Mouse (Mus musculus) brain, embryonic 14.5 days (tissue): Measurements from ENCODE around the gene Nipsnap3b.

ENCODE experiments used
- CTCF ChIP-seq: fragments of 200-500 bp; IDR thresholded peaks from 2 replicates; pipeline ENCODE4 v1.5.1; 2012; ENCODE audit warnings: inconsistent platforms, mild to moderate bottlenecking, moderate library complexity, borderline replicate concordance; ENCODE audit not compliant: insufficient read depth, insufficient read length; ENCODE audit errors: extremely low read depth
- POLR2A ChIP-seq: fragments of 200-500 bp; IDR thresholded peaks from 2 replicates; pipeline ENCODE4 v1.6.1; 2012; ENCODE audit warnings: mild to moderate bottlenecking, inconsistent platforms, borderline replicate concordance; ENCODE audit not compliant: poor library complexity, insufficient read depth, insufficient read length, severe bottlenecking; ENCODE audit errors: extremely low read depth

GRCm38 (mm10) chr4:53015024-53015423 is 3.3 kb downstream of the Nipsnap3b start:
- TF ChIP-seq POLR2A (no peak), CTCF (no peak)
